Mouse (Mus musculus): Measurements from ENCODE around the gene Acoxl.

The Acoxl gene

GRCm38 (mm10) chr2:127838576-127838975 lies at the start of gene Acoxl:
Acoxl (plus strand) TSS chr2:127838876.
- DNase-seq (ENCODE audit: low spot score in 2 of 2), result no peak

GRCm38 (mm10) chr2:127789138-127789537 lies 49.5 kb upstream of the Acoxl start:
- no peak for DNase-seq (ENCODE audit: low spot score in 2 of 2)

- no peak for DNase-seq (ENCODE audit: low spot score in 2 of 2)
Measured at GRCm38 (mm10) chr2:127789651-127790270, 48.9 kb upstream of the Acoxl start.

- DNase-seq (ENCODE audit: low spot score in 2 of 2), result peak; percentile 82 to 88
Measured at GRCm38 (mm10) chr2:127791919-127792603, 46.6 kb upstream of the Acoxl start, which contains the start of gene Mtln. Mtln (minus strand) TSS chr2:127792488.

- peak; percentile 84 to 87 for DNase-seq (ENCODE audit: low spot score in 2 of 2)
Measured at GRCm38 (mm10) chr2:127831401-127832102, 7.1 kb upstream of the Acoxl start, which contains the start of gene Bub1. Bub1 (minus strand) TSS chr2:127831865.

GRCm38 (mm10) chr2:127832103-127832832 lies 6.4 kb upstream of the Acoxl start:
- DNase-seq (ENCODE audit: low spot score in 2 of 2), result no peak

GRCm38 (mm10) chr2:127832833-127833190 lies 5.9 kb upstream of the Acoxl start:
- no peak for DNase-seq (ENCODE audit: low spot score in 2 of 2)

GRCm38 (mm10) chr2:127839425-127839824 lies 749 bp downstream of the Acoxl start:
- DNase-seq (ENCODE audit: low spot score in 2 of 2), result no peak

- no peak for DNase-seq (ENCODE audit: low spot score in 2 of 2)
Measured at GRCm38 (mm10) chr2:127841402-127841801, 2.7 kb downstream of the Acoxl start.

- no peak for DNase-seq (ENCODE audit: low spot score in 2 of 2)
Measured at GRCm38 (mm10) chr2:127842421-127842820, 3.7 kb downstream of the Acoxl start.

GRCm38 (mm10) chr2:127845346-127845982 lies 6.8 kb downstream of the Acoxl start:
- no peak for DNase-seq (ENCODE audit: low spot score in 2 of 2)

- DNase-seq (ENCODE audit: low spot score in 2 of 2), result no peak
Measured at GRCm38 (mm10) chr2:127846008-127846407, 7.3 kb downstream of the Acoxl start.

GRCm38 (mm10) chr2:127846571-127846970 lies 7.9 kb downstream of the Acoxl start:
- no peak for DNase-seq (ENCODE audit: low spot score in 2 of 2)

- DNase-seq (ENCODE audit: low spot score in 2 of 2), result no peak
Measured at GRCm38 (mm10) chr2:127850371-127850770, 11.7 kb downstream of the Acoxl start.

- DNase-seq (ENCODE audit: low spot score in 2 of 2), result peak in 1 of 2 experiments; percentile 50
Measured at GRCm38 (mm10) chr2:127854332-127854991, 15.8 kb downstream of the Acoxl start.

- DNase-seq (ENCODE audit: low spot score in 2 of 2), result no peak
Measured at GRCm38 (mm10) chr2:127864381-127864780, 25.7 kb downstream of the Acoxl start.

- DNase-seq (ENCODE audit: low spot score in 2 of 2), result no peak
Measured at GRCm38 (mm10) chr2:127881063-127881462, 42.4 kb downstream of the Acoxl start.

- peak; percentile 71 to 80 for DNase-seq (ENCODE audit: low spot score in 2 of 2)
Measured at GRCm38 (mm10) chr2:127889432-127889831, 50.8 kb downstream of the Acoxl start.

- DNase-seq (ENCODE audit: low spot score in 2 of 2), result no peak
Measured at GRCm38 (mm10) chr2:127889979-127890378, 51.3 kb downstream of the Acoxl start.

- peak; percentile 45 for DNase-seq (ENCODE audit: low spot score in 2 of 2)
Measured at GRCm38 (mm10) chr2:127890526-127890925, 51.9 kb downstream of the Acoxl start.

GRCm38 (mm10) chr2:127891056-127891455 lies 52.4 kb downstream of the Acoxl start:
- DNase-seq (ENCODE audit: low spot score in 2 of 2), result no peak

Data from urinary bladder, adult 18-20 months (tissue).